In the genomic region with DNA sequence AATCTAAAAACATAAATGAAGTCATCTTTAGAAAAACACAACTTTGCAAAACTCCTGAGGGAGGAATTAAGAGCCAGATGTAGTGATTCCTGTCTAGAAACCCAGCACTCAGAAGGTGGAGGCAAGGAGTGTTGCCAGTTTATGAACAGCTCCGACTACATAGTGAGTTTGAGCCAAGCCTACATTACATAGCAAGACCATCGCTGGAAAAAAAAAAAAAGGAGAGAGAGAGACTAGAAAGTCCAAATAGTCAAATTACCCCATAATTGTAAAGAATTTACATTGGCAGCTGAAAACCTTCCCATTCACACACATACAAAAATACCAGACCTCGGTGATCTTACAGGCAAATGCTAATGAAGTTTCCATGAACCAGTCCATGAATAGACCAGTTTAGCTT, we compare ENCODE assay signal across 19 mouse cellular contexts.
"Had no signal": no experiment of that assay in that cellular context is flagged by ENCODE, and none has a peak within 500 bp of the region (broad histone marks: within the 10 kb centered on the region; RNA-seq: fewer than 3 reads in every experiment).

No protein-coding gene starts in this region.

- H3K4me1 ChIP-seq: lung, embryonic 15.5 days; megakaryocyte, embryonic 14.5 days; midbrain, embryonic 13.5 days; midbrain, embryonic 15.5 days; neural tube, embryonic 12.5 days had no signal

- H3K9me3 ChIP-seq: lung, embryonic 15.5 days; midbrain, embryonic 13.5 days; midbrain, embryonic 15.5 days; neural tube, embryonic 12.5 days had no signal

- H3K36me3 ChIP-seq: lung, embryonic 15.5 days; midbrain, embryonic 13.5 days; midbrain, embryonic 15.5 days; neural tube, embryonic 12.5 days had no signal

- H3K4me2 ChIP-seq: lung, embryonic 15.5 days; midbrain, embryonic 11.5 days; midbrain, embryonic 13.5 days; midbrain, embryonic 15.5 days; neural tube, embryonic 12.5 days had no signal

- H3K9ac ChIP-seq: liver, postnatal 0 days; lung, embryonic 15.5 days; midbrain, embryonic 13.5 days; midbrain, embryonic 15.5 days; neural tube, embryonic 12.5 days had no signal

- DNase-seq: liver, postnatal 0 days; lung, adult 2 months; lung, postnatal 14 days; lung, postnatal 36 days; retina, postnatal 1 day; right cerebral cortex, adult 18-20 months; right cerebral cortex, postnatal 25 days; right cerebral cortex, postnatal 4 days; spleen, adult 18-20 months; thymus, adult 18-20 months; thymus, postnatal 14 days; thymus, postnatal 36 days had no signal

- ATAC-seq: liver, postnatal 0 days; midbrain, embryonic 13.5 days; midbrain, embryonic 15.5 days had no signal

- H3K27me3 ChIP-seq: lung, embryonic 15.5 days; midbrain, embryonic 13.5 days; midbrain, embryonic 15.5 days; neural tube, embryonic 12.5 days had no signal

- H3K27ac ChIP-seq: lung, embryonic 15.5 days; macrophage; midbrain, embryonic 13.5 days; midbrain, embryonic 15.5 days; neural tube, embryonic 12.5 days had no signal

- H3K4me3 ChIP-seq: lung, embryonic 15.5 days; megakaryocyte, embryonic 14.5 days; midbrain, embryonic 13.5 days; midbrain, embryonic 15.5 days; neural tube, embryonic 12.5 days had no signal
